Mouse (Mus musculus) kidney, adult 2 months (tissue): ENCODE measurements around the gene Orc4. TPM values are rescaled to one million over a fixed set of nuclear protein-coding genes. Genes with fewer than 3 reads are reported as not detected.

Experiments used
- DNase-seq: peaks from one replicate; pipeline ENCODE4 v3.0.0; 2021
- H3K27ac ChIP-seq: fragments of 200-500 bp; 2 replicates; pipeline ENCODE4 v1.5.1; 2012; ENCODE audit warnings: low read depth, low read length, control low read depth, inconsistent platforms; ENCODE audit not compliant: insufficient read depth
- H3K27me3 ChIP-seq: fragments of 200-500 bp; replicated peaks from 2 replicates; pipeline ENCODE4 v1.6.1; 2012; ENCODE audit warnings: mild to moderate bottlenecking, moderate library complexity, low read length, inconsistent platforms; ENCODE audit not compliant: control insufficient read depth, insufficient read depth
- H3K36me3 ChIP-seq: fragments of 200-500 bp; 2 replicates; pipeline ENCODE4 v1.6.1; 2012; ENCODE audit warnings: mild to moderate bottlenecking, moderate library complexity, low read length, inconsistent platforms; ENCODE audit not compliant: control insufficient read depth, insufficient read depth
- H3K4me1 ChIP-seq: fragments of 200-500 bp; 2 replicates; pipeline ENCODE4 v1.6.1; 2011; ENCODE audit warnings: low read length; ENCODE audit not compliant: control insufficient read depth, insufficient read depth
- H3K4me3 ChIP-seq: fragments of 200-500 bp; 2 replicates; pipeline ENCODE4 v1.5.1; 2011; ENCODE audit warnings: mild to moderate bottlenecking, low read depth, low read length, control low read depth; ENCODE audit not compliant: insufficient read depth
- CTCF ChIP-seq: fragments of 200-500 bp; conservative IDR thresholded peaks from 2 replicates; pipeline ENCODE4 v1.5.1; 2011; ENCODE audit warnings: low read depth, mild to moderate bottlenecking, control low read depth, low read length, moderate library complexity, mixed read lengths; ENCODE audit not compliant: insufficient read depth, insufficient read length
- POLR2A ChIP-seq: fragments of 200-500 bp; IDR thresholded peaks from one replicate; pipeline ENCODE4 v1.6.1; 2011; ENCODE audit warnings: low read depth, low read length, control low read depth
- WGBS: fragments of 180-500 bp; shearing (Covaris S2); methylation state at CpG from one replicate; pipeline ENCODE4 v1.1.7; 2018; 5-methylcytosine and 5-hydroxymethylcytosine counted together
- polyA plus RNA-seq: library from polyadenylated mRNA; depleted of rRNA; stranded (reverse); fragments of >200 nt; gene quantifications from 2 replicates; pipeline ENCODE4 v1.2.3, GENCODE M21; 2012; rRNA removed

Gene Orc4
- 7.5 and 9.4 TPM in 2 replicates for polyA plus RNA-seq

GRCm38 (mm10) chr2:48950252-48950315 is at the start of gene Orc4:
TSS of gene Orc4 (minus strand) at chr2:48950277.
- Histone ChIP-seq H3K27ac (peak within 1 kb of the TSS; percentile 82), H3K36me3 (no peaks in the 10 kb centered on the region), H3K4me1 (peaks cover 2% of the 10 kb centered on the region; the same call in 1 of the 2 replicates), H3K27me3 (no peaks in the 10 kb centered on the region), H3K4me3 (peak within 1 kb of the TSS; percentile 90)
- TF ChIP-seq CTCF (no peak), POLR2A (no peak)
- DNase-seq, result no peak
- 0% methylated on average over 2 of the region's 2 CpGs for WGBS

GRCm38 (mm10) chr2:48990322-48990721 is 40.2 kb upstream of the Orc4 start:
- Histone ChIP-seq H3K27me3 (no peaks in the 10 kb centered on the region), H3K4me1 (no peaks in the 10 kb centered on the region), H3K36me3 (no peaks in the 10 kb centered on the region), H3K4me3 (no peak overlapping the region), H3K27ac (no peak overlapping the region)
- DNase-seq, result no peak
- WGBS, result 94% methylated on average over 3 of the region's 3 CpGs
- TF ChIP-seq POLR2A (no peak), CTCF (no peak)

- DNase-seq, result no peak
- H3K4me1 ChIP-seq, result no peaks in the 10 kb centered on the region
- 61% methylated on average over 3 of the region's 3 CpGs for WGBS
- TF ChIP-seq POLR2A (no peak), CTCF (no peak)
- H3K4me3 ChIP-seq, result no peak overlapping the region
- no peaks in the 10 kb centered on the region for H3K27me3 ChIP-seq
- no peaks in the 10 kb centered on the region for H3K36me3 ChIP-seq
- H3K27ac ChIP-seq, result no peak overlapping the region
Measured at GRCm38 (mm10) chr2:48978920-48979319, 28.8 kb upstream of the Orc4 start.

GRCm38 (mm10) chr2:48956591-48956990 is 6.5 kb upstream of the Orc4 start:
- H3K36me3 ChIP-seq, result no peaks in the 10 kb centered on the region
- 64% methylated on average over 3 of the region's 3 CpGs for WGBS
- no peaks in the 10 kb centered on the region; the same call in 1 of the 2 replicates for H3K4me1 ChIP-seq
- H3K4me3 ChIP-seq, result no peak overlapping the region
- DNase-seq, result no peak
- TF ChIP-seq CTCF, result no peak
- no peak for TF ChIP-seq POLR2A
- no peaks in the 10 kb centered on the region for H3K27me3 ChIP-seq
- H3K27ac ChIP-seq, result no peak overlapping the region

GRCm38 (mm10) chr2:48950316-48950880 is 321 bp upstream of the Orc4 start:
- Histone ChIP-seq H3K27ac (peak overlapping the region; percentile 20; the same call in 1 of the 2 replicates), H3K4me1 (peaks cover 2% of the 10 kb centered on the region; the same call in 1 of the 2 replicates), H3K4me3 (peak overlapping the region; percentile 67), H3K36me3 (no peaks in the 10 kb centered on the region), H3K27me3 (no peaks in the 10 kb centered on the region)
- DNase-seq, result no peak
- TF ChIP-seq POLR2A (no peak), CTCF (no peak)
- 4% methylated on average over 6 of the region's 6 CpGs for WGBS

- Histone ChIP-seq H3K27ac (peak overlapping the region; percentile 82), H3K36me3 (no peaks in the 10 kb centered on the region), H3K4me1 (peaks cover 2% of the 10 kb centered on the region; the same call in 1 of the 2 replicates), H3K4me3 (peak overlapping the region; percentile 67), H3K27me3 (no peaks in the 10 kb centered on the region)
- TF ChIP-seq POLR2A (no peak), CTCF (no peak)
- DNase-seq, result peak; percentile 39
- 0% methylated on average over 9 of the region's 9 CpGs for WGBS
Measured at GRCm38 (mm10) chr2:48949743-48950251, 280 bp downstream of the Orc4 start.

- Histone ChIP-seq H3K4me1 (peaks cover 2% of the 10 kb centered on the region; the same call in 1 of the 2 replicates), H3K27ac (peak within 1 kb of the TSS; percentile 82), H3K36me3 (no peaks in the 10 kb centered on the region), H3K27me3 (no peaks in the 10 kb centered on the region), H3K4me3 (peak within 1 kb of the TSS; percentile 90)
- WGBS, result under 1% methylated on average over 47 of the region's 49 CpGs
- TF ChIP-seq POLR2A (peak; percentile 88), CTCF (no peak)
- DNase-seq, result peak; percentile 99
Measured at GRCm38 (mm10) chr2:48948841-48949584, 1.1 kb downstream of the Orc4 start, which contains the start of gene Mbd5. TSS of gene Mbd5 (plus strand) at chr2:48949508.

GRCm38 (mm10) chr2:48947761-48948160 is 2.3 kb downstream of the Orc4 start:
- DNase-seq, result no peak
- Histone ChIP-seq H3K4me3 (no peak overlapping the region), H3K4me1 (peaks cover 2% of the 10 kb centered on the region; the same call in 1 of the 2 replicates), H3K36me3 (no peaks in the 10 kb centered on the region), H3K27me3 (no peaks in the 10 kb centered on the region), H3K27ac (no peak overlapping the region)
- TF ChIP-seq POLR2A (no peak), CTCF (no peak)
- WGBS, result 53% methylated on average over 3 of the region's 3 CpGs
